In genomic region chr1:156938705-156939242, GRCm38 (mm10) we compare ENCODE assay signal across 7 mouse cellular contexts. TPM values are rescaled to one million over a fixed set of nuclear protein-coding genes. Genes with fewer than 3 reads are reported as not detected.
DNase-seq lines count a peak whose midpoint lies in the region; ATAC-seq and TF ChIP-seq lines count a peak whose summit lies in the region.

No protein-coding gene starts in this region.

- peak; percentile 11; the same call in 1 of the 2 replicates for TF ChIP-seq CTCF in small intestine, adult 2 months (IDR thresholded peaks at IDR 0.05; ENCODE audit: extremely low read depth, insufficient read length, insufficient replicate concordance, low read depth, low read length)

- intact Hi-C loops in left cerebral cortex, postnatal 4 days (cut with DNase I): no loop called here

- DNase-seq in cerebellum, postnatal 4 days (ENCODE audit: low spot score in 2 of 2): peak; percentile 31 to 61
- DNase-seq in gastrocnemius, postnatal 4 days (ENCODE audit: low spot score in 2 of 2): peak; percentile 22 to 58
- DNase-seq in left cerebral cortex, postnatal 4 days: peak; percentile 70
- peak; percentile 98 for DNase-seq in midbrain, embryonic 11.5 days (ENCODE audit: low spot score, missing footprints)

- TF ChIP-seq POLR2A in small intestine, adult 2 months (IDR thresholded peaks at IDR 0.05; ENCODE audit: low read depth, low read length): 0 out of 2 replicates have a peak, but pooled peaks have one; percentile 40

- peak overlapping the region; percentile 93 for H3K4me2 ChIP-seq in intestine, embryonic 16.5 days (ENCODE audit: low read depth, low read length)
- peak overlapping the region; percentile 87 for H3K4me2 ChIP-seq in midbrain, embryonic 11.5 days

- H3K4me1 ChIP-seq in intestine, embryonic 16.5 days (ENCODE audit: control insufficient read depth, insufficient read depth, low read length): peaks cover 6% of the 10 kb centered on the region; the same call in 1 of the 2 replicates
- H3K4me1 ChIP-seq in midbrain, embryonic 11.5 days (ENCODE audit: control insufficient read depth, insufficient read depth, low read length): no peaks in the 10 kb centered on the region
- peaks cover 3% of the 10 kb centered on the region; the same call in 1 of the 2 replicates for H3K4me1 ChIP-seq in small intestine, adult 2 months (ENCODE audit: control insufficient read depth, insufficient read depth, insufficient read length, low read length)

- H3K4me3 ChIP-seq in intestine, embryonic 16.5 days (ENCODE audit: low read length): peak overlapping the region; percentile 77
- peak overlapping the region; percentile 90 for H3K4me3 ChIP-seq in midbrain, embryonic 11.5 days (ENCODE audit: low read depth, low read length)
- H3K4me3 ChIP-seq in small intestine, adult 2 months (ENCODE audit: low read depth, low read length): peak overlapping the region; percentile 99

- peak; percentile 62 for ATAC-seq in activated CD4-positive, CD25-positive, alpha-beta regulatory T cell, adult 4 months
- peak; percentile 78 for ATAC-seq in intestine, embryonic 16.5 days
- ATAC-seq in midbrain, embryonic 11.5 days (ENCODE audit: low FRiP score): peak; percentile 80

- H3K27ac ChIP-seq in intestine, embryonic 16.5 days (ENCODE audit: low read length): peak overlapping the region; percentile 60
- peak overlapping the region; percentile 88 for H3K27ac ChIP-seq in midbrain, embryonic 11.5 days (ENCODE audit: low read depth, low read length)
- peak overlapping the region; percentile 90 for H3K27ac ChIP-seq in small intestine, adult 2 months (ENCODE audit: insufficient read depth, low read depth, low read length)

- H3K9me3 ChIP-seq in intestine, embryonic 16.5 days (ENCODE audit: control insufficient read depth, low read length): no peaks in the 10 kb centered on the region
- H3K9me3 ChIP-seq in midbrain, embryonic 11.5 days (ENCODE audit: control insufficient read depth, low read length): no peaks in the 10 kb centered on the region

- no peaks in the 10 kb centered on the region for H3K27me3 ChIP-seq in intestine, embryonic 16.5 days (replicated peaks; ENCODE audit: control insufficient read depth, insufficient read depth, low read length)
- H3K27me3 ChIP-seq in midbrain, embryonic 11.5 days (ENCODE audit: control insufficient read depth, insufficient read depth, low read length): no peaks in the 10 kb centered on the region
- H3K27me3 ChIP-seq in small intestine, adult 2 months (ENCODE audit: control insufficient read depth, insufficient read depth, low read length): no peaks in the 10 kb centered on the region

- peak overlapping the region; percentile 82 for H3K9ac ChIP-seq in intestine, embryonic 16.5 days (ENCODE audit: low read depth, low read length)
- H3K9ac ChIP-seq in midbrain, embryonic 11.5 days (ENCODE audit: low read length): peak overlapping the region; percentile 87

- under 1% methylated on average over 51 of the region's 51 CpGs for WGBS in intestine, embryonic 16.5 days
- under 1% methylated on average over 47 of the region's 51 CpGs for WGBS in midbrain, embryonic 11.5 days
- WGBS in small intestine, adult 2 months: under 1% methylated on average over 51 of the region's 51 CpGs

- no peaks in the 10 kb centered on the region for H3K36me3 ChIP-seq in intestine, embryonic 16.5 days (ENCODE audit: control insufficient read depth, insufficient read depth, low read length)
- no peaks in the 10 kb centered on the region for H3K36me3 ChIP-seq in midbrain, embryonic 11.5 days (ENCODE audit: control insufficient read depth, insufficient read depth, low read length)
- H3K36me3 ChIP-seq in small intestine, adult 2 months (ENCODE audit: control insufficient read depth, insufficient read depth, low read length): no peaks in the 10 kb centered on the region

RNA-seq across cellular contexts. Expression of gene Ralgps2, which starts 0.7 kb away (rescaled TPM):
- 10 to 100 TPM; 26.6 to 41.1 TPM for polyA plus RNA-seq in activated CD4-positive, CD25-positive, alpha-beta regulatory T cell, adult 4 months (2017; shearing (Covaris generic))
- 10 to 100 TPM; 36.3 to 37.7 TPM for total RNA-seq in gastrocnemius, postnatal 4 days (2021)
- 24.1 and 30.6 TPM in 2 replicates for polyA plus RNA-seq in intestine, embryonic 16.5 days (2015; fragmentation: Nextera tagmentation; extraction: Ambion mirVana)
- 10 to 100 TPM; 82.8 to 98.0 TPM for total RNA-seq in left cerebral cortex, postnatal 4 days (2021)
- 85.1 and 91.9 TPM in 2 replicates for polyA plus RNA-seq in midbrain, embryonic 11.5 days (2014; fragmentation: Nextera tagmentation; extraction: Ambion mirVana)
- 6.5 and 21.6 TPM in 2 replicates for polyA plus RNA-seq in small intestine, adult 2 months (2012; rRNA removed)

Comparison
In these comparisons a context has a peak if more than half of its experiments do, and no peak if none do; other contexts are left out.
1. Peak in every context shown above with its lines: DNase-seq, ATAC-seq, H3K4me3 ChIP-seq and H3K27ac ChIP-seq.
2. DNase-seq: peak in every context shown above with its lines; median percentile 98 in midbrain, embryonic 11.5 days; 70 in left cerebral cortex, postnatal 4 days; 46 in cerebellum, postnatal 4 days; 40 in gastrocnemius, postnatal 4 days.